Mouse (Mus musculus) hindbrain, embryonic 13.5 days (tissue): ENCODE measurements around the gene Stoml1. TPM values are rescaled to one million over a fixed set of nuclear protein-coding genes. Genes with fewer than 3 reads are reported as not detected.

Experiments used
- ATAC-seq: fragments of 200-750 bp; cut with Nextera tagmentation; 2 replicates; pipeline ENCODE4 v1.8.0; 2017; ENCODE audit warnings: moderate TSS enrichment; ENCODE audit not compliant: low FRiP score
- H3K27ac ChIP-seq: fragments of 300-500 bp; sonication (generic); 2 replicates; pipeline ENCODE4 v1.5.1; 2015; ENCODE audit warnings: inconsistent platforms, mild to moderate bottlenecking, moderate library complexity
- H3K27me3 ChIP-seq: fragments of 300-500 bp; sonication (generic); 2 replicates; pipeline ENCODE4 v1.6.1; 2015; ENCODE audit warnings: mild to moderate bottlenecking, inconsistent platforms
- H3K36me3 ChIP-seq: fragments of 300-500 bp; sonication (generic); 2 replicates; pipeline ENCODE4 v1.6.1; 2015; ENCODE audit warnings: mild to moderate bottlenecking, inconsistent platforms
- H3K4me1 ChIP-seq: fragments of 300-500 bp; sonication (generic); replicated peaks from 2 replicates; pipeline ENCODE4 v1.6.1; 2015; ENCODE audit warnings: inconsistent platforms
- H3K4me2 ChIP-seq: fragments of 300-500 bp; sonication (generic); 2 replicates; pipeline ENCODE4 v1.6.1; 2015; ENCODE audit warnings: inconsistent platforms, mild to moderate bottlenecking, moderate library complexity
- H3K4me3 ChIP-seq: fragments of 300-500 bp; sonication (generic); 2 replicates; pipeline ENCODE4 v1.5.1; 2015; ENCODE audit warnings: mild to moderate bottlenecking, inconsistent platforms
- H3K9ac ChIP-seq: fragments of 300-500 bp; sonication (generic); 2 replicates; pipeline ENCODE4 v1.6.1; 2015; ENCODE audit warnings: mild to moderate bottlenecking, inconsistent platforms
- H3K9me3 ChIP-seq: fragments of 300-500 bp; sonication (generic); 2 replicates; pipeline ENCODE4 v1.6.1; 2016; ENCODE audit warnings: inconsistent platforms
- WGBS: fragments of 180-500 bp; shearing (Covaris S2); methylation state at CpG from one replicate; pipeline ENCODE4 v1.1.7; 2015; 5-methylcytosine and 5-hydroxymethylcytosine counted together
- polyA plus RNA-seq: library from polyadenylated mRNA; unstranded; fragments of >200 nt; fragmentation: Nextera tagmentation; extraction: Ambion mirVana; gene quantifications from 2 replicates; pipeline ENCODE4 v1.2.1, GENCODE M21; 2015

The Stoml1 gene
- polyA plus RNA-seq = 105 and 116 TPM in 2 replicates

GRCm38 (mm10) chr9:58253033-58253804 lies at the start of gene Stoml1:
Stoml1 (plus strand) TSS chr9:58253164.
- Histone ChIP-seq H3K9me3 (no peaks in the 10 kb centered on the region), H3K9ac (peak within 1 kb of the TSS; percentile 89), H3K4me2 (peak within 1 kb of the TSS; percentile 84), H3K27me3 (no peaks in the 10 kb centered on the region), H3K4me1 (peaks cover 37% of the 10 kb centered on the region), H3K4me3 (peak within 1 kb of the TSS; percentile 91), H3K27ac (peak within 1 kb of the TSS; percentile 85), H3K36me3 (peaks cover 28% of the 10 kb centered on the region)
- 1% methylated on average over 31 of the region's 31 CpGs for WGBS
- ATAC-seq = peak; percentile 95

- peak within 1 kb of the TSS; percentile 34 for H3K4me3 ChIP-seq
- peaks cover 56% of the 10 kb centered on the region for H3K4me1 ChIP-seq
- WGBS = 1% methylated on average over 42 of the region's 42 CpGs
- peak; percentile 52 for ATAC-seq
- H3K4me2 ChIP-seq = peak within 1 kb of the TSS; percentile 58
- peaks cover 86% of the 10 kb centered on the region for H3K27me3 ChIP-seq
- H3K36me3 ChIP-seq = no peaks in the 10 kb centered on the region
- H3K9ac ChIP-seq = peak within 1 kb of the TSS; percentile 66
- H3K27ac ChIP-seq = peak within 1 kb of the TSS; percentile 77
- H3K9me3 ChIP-seq = no peaks in the 10 kb centered on the region
Observed at GRCm38 (mm10) chr9:58203516-58204447, 49.2 kb upstream of the Stoml1 start, which contains the start of the genes Islr and Islr2. Islr (minus strand) TSS chr9:58204306. Islr2 (minus strand) TSS chr9:58204319.

- Histone ChIP-seq H3K27me3 (peaks cover 78% of the 10 kb centered on the region), H3K4me2 (peak overlapping the region; percentile 58), H3K4me1 (peaks cover 48% of the 10 kb centered on the region), H3K27ac (no peak overlapping the region), H3K36me3 (no peaks in the 10 kb centered on the region), H3K9me3 (no peaks in the 10 kb centered on the region), H3K4me3 (peak overlapping the region; percentile 34), H3K9ac (peak overlapping the region; percentile 39; the same call in 1 of the 2 replicates)
- peak; percentile 60; the same call in 1 of the 2 replicates for ATAC-seq
- 4% methylated on average over 18 of the region's 18 CpGs for WGBS
Observed at GRCm38 (mm10) chr9:58204448-58205000, 48.4 kb upstream of the Stoml1 start.

- Histone ChIP-seq H3K4me3 (no peak overlapping the region), H3K4me1 (peaks cover 34% of the 10 kb centered on the region), H3K27ac (no peak overlapping the region), H3K9ac (no peak overlapping the region), H3K4me2 (no peak overlapping the region), H3K27me3 (peaks cover 71% of the 10 kb centered on the region), H3K36me3 (no peaks in the 10 kb centered on the region), H3K9me3 (no peaks in the 10 kb centered on the region)
- 72% methylated on average over 7 of the region's 7 CpGs for WGBS
- ATAC-seq = no peak
Observed at GRCm38 (mm10) chr9:58206013-58206412, 47.0 kb upstream of the Stoml1 start.

- no peak overlapping the region for H3K4me2 ChIP-seq
- no peaks in the 10 kb centered on the region for H3K36me3 ChIP-seq
- no peak overlapping the region for H3K4me3 ChIP-seq
- H3K9me3 ChIP-seq = no peaks in the 10 kb centered on the region
- no peak for ATAC-seq
- no peak overlapping the region for H3K27ac ChIP-seq
- peaks cover 40% of the 10 kb centered on the region for H3K27me3 ChIP-seq
- peaks cover 14% of the 10 kb centered on the region for H3K4me1 ChIP-seq
- H3K9ac ChIP-seq = no peak overlapping the region
- 72% methylated on average over 8 of the region's 8 CpGs for WGBS
Observed at GRCm38 (mm10) chr9:58209462-58210303, 43.3 kb upstream of the Stoml1 start.

- ATAC-seq = no peak
- H3K27me3 ChIP-seq = peaks cover 35% of the 10 kb centered on the region
Observed at GRCm38 (mm10) chr9:58210304-58210627, 42.7 kb upstream of the Stoml1 start.

GRCm38 (mm10) chr9:58213377-58213776 lies 39.6 kb upstream of the Stoml1 start:
- no peak overlapping the region for H3K9ac ChIP-seq
- no peak overlapping the region for H3K4me3 ChIP-seq
- H3K4me2 ChIP-seq = no peak overlapping the region
- H3K4me1 ChIP-seq = peaks cover 11% of the 10 kb centered on the region
- peak overlapping the region; percentile 23; the same call in 1 of the 2 replicates for H3K27ac ChIP-seq
- H3K9me3 ChIP-seq = no peaks in the 10 kb centered on the region
- 0 out of 2 replicates have a peak, but pooled peaks cover 11% of the 10 kb centered on the region for H3K27me3 ChIP-seq
- H3K36me3 ChIP-seq = no peaks in the 10 kb centered on the region
- ATAC-seq = no peak
- WGBS = 78% methylated on average over 5 of the region's 5 CpGs

More at GRCm38 (mm10) chr9:58210304-58210627, 42.7 kb upstream of the Stoml1 start:
- Histone ChIP-seq H3K4me3 (no peak overlapping the region), H3K36me3 (no peaks in the 10 kb centered on the region), H3K4me1 (peaks cover 14% of the 10 kb centered on the region), H3K27ac (no peak overlapping the region), H3K4me2 (no peak overlapping the region), H3K9ac (no peak overlapping the region), H3K9me3 (no peaks in the 10 kb centered on the region)
- 91% methylated on average over 2 of the region's 2 CpGs for WGBS

- peaks cover 11% of the 10 kb centered on the region for H3K4me1 ChIP-seq
Observed at GRCm38 (mm10) chr9:58213865-58214264, 39.1 kb upstream of the Stoml1 start.

GRCm38 (mm10) chr9:58214519-58215180 lies 38.3 kb upstream of the Stoml1 start:
- Histone ChIP-seq H3K9me3 (no peaks in the 10 kb centered on the region), H3K4me2 (no peak overlapping the region), H3K27me3 (0 out of 2 replicates have a peak, but pooled peaks cover 11% of the 10 kb centered on the region), H3K27ac (no peak overlapping the region), H3K36me3 (no peaks in the 10 kb centered on the region), H3K4me3 (no peak overlapping the region), H3K4me1 (peaks cover 11% of the 10 kb centered on the region), H3K9ac (no peak overlapping the region)
- ATAC-seq = no peak
- WGBS = 62% methylated on average over 8 of the region's 8 CpGs

More at GRCm38 (mm10) chr9:58213865-58214264, 39.1 kb upstream of the Stoml1 start:
- H3K9ac ChIP-seq = no peak overlapping the region
- H3K36me3 ChIP-seq = no peaks in the 10 kb centered on the region
- H3K4me3 ChIP-seq = no peak overlapping the region
- 28% methylated on average over 5 of the region's 5 CpGs for WGBS
- H3K9me3 ChIP-seq = no peaks in the 10 kb centered on the region
- 0 out of 2 replicates have a peak, but pooled peaks cover 11% of the 10 kb centered on the region for H3K27me3 ChIP-seq
- H3K27ac ChIP-seq = peak overlapping the region; percentile 23; the same call in 1 of the 2 replicates
- ATAC-seq = no peak
- H3K4me2 ChIP-seq = no peak overlapping the region

- no peak overlapping the region for H3K4me3 ChIP-seq
- WGBS = 44% methylated on average over 6 of the region's 6 CpGs
- no peaks in the 10 kb centered on the region for H3K9me3 ChIP-seq
- no peak overlapping the region for H3K9ac ChIP-seq
- H3K36me3 ChIP-seq = no peaks in the 10 kb centered on the region
- H3K4me1 ChIP-seq = peaks cover 11% of the 10 kb centered on the region
- 0 out of 2 replicates have a peak, but pooled peaks cover 4% of the 10 kb centered on the region for H3K27me3 ChIP-seq
- no peak overlapping the region for H3K4me2 ChIP-seq
- H3K27ac ChIP-seq = no peak overlapping the region
- peak; percentile 68; the same call in 1 of the 2 replicates for ATAC-seq
Observed at GRCm38 (mm10) chr9:58216402-58216801, 36.6 kb upstream of the Stoml1 start.

- H3K4me2 ChIP-seq = no peak overlapping the region
- WGBS = 83% methylated on average over 3 of the region's 3 CpGs
- H3K27ac ChIP-seq = no peak overlapping the region
- H3K4me3 ChIP-seq = no peak overlapping the region
- no peaks in the 10 kb centered on the region for H3K36me3 ChIP-seq
- H3K4me1 ChIP-seq = peaks cover 7% of the 10 kb centered on the region
- H3K27me3 ChIP-seq = no peaks in the 10 kb centered on the region
- no peak overlapping the region for H3K9ac ChIP-seq
- H3K9me3 ChIP-seq = no peaks in the 10 kb centered on the region
- no peak for ATAC-seq
Observed at GRCm38 (mm10) chr9:58218539-58218938, 34.4 kb upstream of the Stoml1 start.
